ENCODE assay signal across 15 mouse cellular contexts in genomic region chr16:25777501-25777900, GRCm38 (mm10).
"Had no signal": no experiment of that assay in that cellular context is flagged by ENCODE, and none has a peak within 500 bp of the region (broad histone marks: within the 10 kb centered on the region; RNA-seq: fewer than 3 reads in every experiment).

No protein-coding gene starts in this region.

- H3K4me1 ChIP-seq: megakaryocyte, embryonic 14.5 days; midbrain, embryonic 12.5 days; neural tube, embryonic 12.5 days; stomach, embryonic 15.5 days had no signal

- H3K9ac ChIP-seq: lung, embryonic 14.5 days; midbrain, embryonic 12.5 days; neural tube, embryonic 12.5 days; stomach, embryonic 15.5 days had no signal

- H3K36me3 ChIP-seq: midbrain, embryonic 10.5 days; midbrain, embryonic 12.5 days; neural tube, embryonic 12.5 days; stomach, embryonic 15.5 days had no signal

- H3K4me3 ChIP-seq: megakaryocyte, embryonic 14.5 days; midbrain, embryonic 10.5 days; midbrain, embryonic 12.5 days; neural tube, embryonic 12.5 days; stomach, embryonic 15.5 days had no signal

- DNase-seq: lung, adult 18-20 months; lung, embryonic 14.5 days; lung, postnatal 14 days; lung, postnatal 36 days; midbrain, embryonic 14.5 days; right cerebral cortex, postnatal 14 days; thymus, postnatal 14 days; thymus, postnatal 36 days had no signal

- ATAC-seq: midbrain, embryonic 16.5 days had no signal

- H3K4me2 ChIP-seq: lung, embryonic 14.5 days; midbrain, embryonic 12.5 days; neural tube, embryonic 12.5 days; stomach, embryonic 15.5 days had no signal

- H3K27me3 ChIP-seq: megakaryocyte, embryonic 14.5 days; midbrain, embryonic 12.5 days; neural tube, embryonic 12.5 days; stomach, embryonic 15.5 days had no signal

- H3K27ac ChIP-seq: macrophage; midbrain, embryonic 10.5 days; midbrain, embryonic 12.5 days; neural tube, embryonic 12.5 days; stomach, embryonic 15.5 days had no signal

- H3K9me3 ChIP-seq: megakaryocyte, embryonic 14.5 days; midbrain, embryonic 10.5 days; midbrain, embryonic 12.5 days; neural tube, embryonic 12.5 days; stomach, embryonic 15.5 days had no signal
